Mouse (Mus musculus) forebrain, embryonic 12.5 days (tissue): Measurements from ENCODE around the gene Rfng. TPM values are rescaled to one million over a fixed set of nuclear protein-coding genes. Genes with fewer than 3 reads are reported as not detected.

Experiments
- polyA plus RNA-seq: library from polyadenylated mRNA; unstranded; fragments of >200 nt; fragmentation: Nextera tagmentation; extraction: Ambion mirVana; gene quantifications from 2 replicates; pipeline ENCODE4 v1.2.1, GENCODE M21; 2016

Rfng gene
- polyA plus RNA-seq, 1 experiment from 2014 or later: 58.1 TPM

Other genes starting within 250 kb of the Rfng start
- 209 and 214 TPM in 2 replicates for gene Mcrip1, start 234.5 kb downstream of the Rfng start, polyA plus RNA-seq
- not detected in 2 replicates for gene Ppp1r27, start 233.1 kb downstream of the Rfng start, polyA plus RNA-seq
- 334 and 362 TPM in 2 replicates for gene P4hb, start 211.0 kb downstream of the Rfng start, polyA plus RNA-seq
- gene Arhgdia, start 202.6 kb downstream of the Rfng start, polyA plus RNA-seq: 496 and 513 TPM in 2 replicates
- 561 and 697 TPM in 2 replicates for gene Alyref, start 185.8 kb downstream of the Rfng start, polyA plus RNA-seq
- 179 and 186 TPM in 2 replicates for gene Anapc11, start 185.8 kb downstream of the Rfng start, polyA plus RNA-seq
- gene Npb, start 175.7 kb downstream of the Rfng start, polyA plus RNA-seq: 0.40 TPM in 1 of 2 replicates, not detected in the other
- gene Pcyt2, start 166.3 kb downstream of the Rfng start, polyA plus RNA-seq: 139 and 142 TPM in 2 replicates
- gene Sirt7, start 159.0 kb downstream of the Rfng start, polyA plus RNA-seq: 43.1 and 43.3 TPM in 2 replicates
- gene Mafg, start 150.6 kb downstream of the Rfng start, polyA plus RNA-seq: 30.9 and 32.9 TPM in 2 replicates
- gene Pycr1, start 140.4 kb downstream of the Rfng start, polyA plus RNA-seq: 32.5 and 32.8 TPM in 2 replicates
- gene Myadml2, start 136.0 kb downstream of the Rfng start, polyA plus RNA-seq: not detected in 2 replicates
- gene Notum, start 123.0 kb downstream of the Rfng start, polyA plus RNA-seq: 0.13 and 0.49 TPM in 2 replicates
- 132 and 145 TPM in 2 replicates for gene Aspscr1, start 111.2 kb downstream of the Rfng start, polyA plus RNA-seq
- gene Cenpx, start 70.5 kb downstream of the Rfng start, polyA plus RNA-seq: 125 and 127 TPM in 2 replicates
- 73.8 and 74.7 TPM in 2 replicates for gene Lrrc45, start 70.3 kb downstream of the Rfng start, polyA plus RNA-seq
- gene Rac3, start 62.7 kb downstream of the Rfng start, polyA plus RNA-seq: 48.3 and 48.5 TPM in 2 replicates
- 9.1 and 9.2 TPM in 2 replicates for gene Dcxr, start 56.9 kb downstream of the Rfng start, polyA plus RNA-seq
- 0.67 and 0.95 TPM in 2 replicates for gene Cbr2, start 52.1 kb downstream of the Rfng start, polyA plus RNA-seq
- gene Hmga1b, start 21.4 kb downstream of the Rfng start, polyA plus RNA-seq: 5.2 and 6.1 TPM in 2 replicates
- gene Gps1, start 65 bp upstream of the Rfng start, polyA plus RNA-seq: 246 and 247 TPM in 2 replicates
- 67.9 and 69.6 TPM in 2 replicates for gene Dus1l, start 12.2 kb upstream of the Rfng start, polyA plus RNA-seq
- 118 and 139 TPM in 2 replicates for gene Fasn, start 40.3 kb upstream of the Rfng start, polyA plus RNA-seq
- gene Ccdc57, start 148.7 kb upstream of the Rfng start, polyA plus RNA-seq: 6.7 and 8.8 TPM in 2 replicates
- 34.2 and 36.4 TPM in 2 replicates for gene Slc16a3, start 164.3 kb upstream of the Rfng start, polyA plus RNA-seq
- 150 and 165 TPM in 2 replicates for gene Csnk1d, start 207.1 kb upstream of the Rfng start, polyA plus RNA-seq